Mouse (Mus musculus): ENCODE measurements around the gene Akap10.
"Not testable (repeated sequence)": the region's sequence is repeated elsewhere in the genome, so short reads cannot be mapped to it uniquely, and the experiment has no call there.

Akap10 gene

DNA sequence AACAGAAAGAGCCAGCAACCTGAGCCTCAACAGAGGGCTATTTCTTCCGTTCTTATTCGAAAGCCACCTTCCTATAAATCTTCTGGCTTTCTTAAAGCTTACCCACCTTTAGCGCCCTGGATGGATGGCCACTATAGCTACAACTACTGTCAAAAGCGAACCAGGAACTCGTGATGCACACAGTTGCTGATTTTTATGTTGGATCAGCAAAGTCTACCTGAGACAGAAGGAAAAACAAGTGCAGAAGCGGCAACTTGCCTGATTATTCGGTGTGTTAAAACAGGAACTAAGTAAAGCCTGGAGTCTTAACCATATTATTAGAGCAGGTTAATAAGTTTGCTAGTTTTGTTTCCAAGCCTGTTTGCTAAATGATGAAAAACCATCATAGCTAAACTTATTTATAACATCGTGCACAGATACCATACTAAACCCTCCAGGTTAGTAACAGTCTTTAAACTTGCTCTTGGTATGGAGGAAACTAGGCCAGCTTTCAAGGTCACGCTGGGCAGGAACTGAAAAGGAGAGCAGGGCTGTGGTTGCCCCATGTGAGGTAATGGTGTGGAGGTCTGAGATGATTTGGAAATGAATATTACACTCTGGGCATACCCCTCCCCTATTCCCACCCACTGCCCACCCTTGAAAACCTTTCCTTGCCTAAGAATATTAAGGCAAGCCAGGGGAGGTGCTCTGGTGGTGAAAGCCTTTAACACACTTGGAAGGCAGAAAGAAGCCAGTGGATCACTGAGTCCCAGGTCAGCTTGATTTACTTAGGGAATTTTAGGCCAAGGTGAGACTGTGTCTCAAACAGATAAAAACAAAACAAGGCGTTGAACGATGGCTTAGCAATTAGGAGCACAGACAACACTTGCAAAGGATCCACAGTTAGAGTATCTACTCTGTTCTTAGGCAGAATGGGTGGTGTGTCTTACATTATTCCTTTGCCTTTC, 861 bp upstream of the Akap10 start:
- DNase-seq: peak; percentile 29

- no peak for DNase-seq
Measured at GRCm38 (mm10) chr11:61929323-61930097, 542 bp downstream of the Akap10 start.

DNA sequence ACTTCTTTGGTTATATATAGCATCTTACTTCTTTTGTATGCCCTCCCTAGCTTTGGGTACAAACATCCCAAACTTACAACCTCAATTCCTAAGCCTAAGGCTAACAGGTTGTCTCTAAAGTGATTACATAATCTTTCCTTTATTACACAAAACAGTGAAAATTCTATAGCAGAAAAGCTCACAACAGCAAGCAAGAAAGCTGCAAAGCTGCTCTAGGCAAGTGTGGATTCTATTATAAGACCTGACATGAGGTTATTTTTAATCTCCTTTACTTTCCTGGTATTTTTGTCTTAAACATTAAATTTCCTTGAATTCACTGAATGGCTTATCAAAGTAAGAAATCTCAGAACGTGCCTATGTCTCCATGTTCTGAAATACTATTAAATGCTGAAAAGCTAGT, 6.7 kb downstream of the Akap10 start:
- no peak for DNase-seq

GRCm38 (mm10) chr11:61919702-61920101, 10.3 kb downstream of the Akap10 start:
- DNase-seq: no peak

- no peak for DNase-seq
Measured at GRCm38 (mm10) chr11:61908315-61908714, 21.7 kb downstream of the Akap10 start.

DNA sequence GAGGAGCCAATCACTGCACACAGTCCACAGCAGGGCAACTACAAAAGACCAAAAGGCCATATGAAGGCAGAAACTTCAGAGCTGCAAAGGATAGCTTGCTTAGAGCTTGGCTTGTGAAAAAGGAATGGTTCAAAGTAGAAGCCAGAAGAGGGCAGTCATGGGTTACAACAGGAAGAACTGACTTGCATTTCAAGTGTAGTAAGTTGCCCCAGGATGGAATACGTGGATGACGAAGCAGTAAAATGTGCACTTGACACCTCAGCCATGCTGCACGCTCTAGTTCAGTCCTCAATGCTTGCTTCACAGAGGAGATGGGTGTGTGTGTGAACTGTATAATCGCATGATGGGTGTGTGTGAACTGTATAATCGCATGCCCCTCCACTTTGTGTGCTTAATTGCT, 47.9 kb downstream of the Akap10 start:
- peak in 1 of 2 experiments; percentile 10 for DNase-seq

DNA sequence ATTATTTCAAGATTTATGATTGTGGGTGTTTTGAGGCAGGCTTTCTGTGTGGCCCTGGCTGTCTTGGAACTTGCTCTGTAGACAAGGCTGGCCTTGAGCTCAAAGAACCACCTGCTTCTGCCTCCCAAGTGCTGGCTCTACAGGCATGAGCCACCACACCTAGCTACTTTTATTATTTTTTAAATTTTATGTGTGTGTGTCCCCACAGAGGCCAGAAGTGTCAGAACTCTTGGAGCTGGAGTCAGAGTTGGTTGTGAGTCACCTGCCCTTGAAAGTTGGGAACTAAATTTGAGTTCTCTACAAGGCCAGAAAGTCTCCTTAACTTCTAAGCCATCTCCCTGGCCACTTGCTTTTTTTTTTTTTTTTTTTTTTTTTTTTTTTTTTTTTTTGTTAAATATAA, 50.1 kb downstream of the Akap10 start:
- no peak for DNase-seq

GRCm38 (mm10) chr11:61871881-61872280, 58.2 kb downstream of the Akap10 start:
- DNase-seq: no peak

DNA sequence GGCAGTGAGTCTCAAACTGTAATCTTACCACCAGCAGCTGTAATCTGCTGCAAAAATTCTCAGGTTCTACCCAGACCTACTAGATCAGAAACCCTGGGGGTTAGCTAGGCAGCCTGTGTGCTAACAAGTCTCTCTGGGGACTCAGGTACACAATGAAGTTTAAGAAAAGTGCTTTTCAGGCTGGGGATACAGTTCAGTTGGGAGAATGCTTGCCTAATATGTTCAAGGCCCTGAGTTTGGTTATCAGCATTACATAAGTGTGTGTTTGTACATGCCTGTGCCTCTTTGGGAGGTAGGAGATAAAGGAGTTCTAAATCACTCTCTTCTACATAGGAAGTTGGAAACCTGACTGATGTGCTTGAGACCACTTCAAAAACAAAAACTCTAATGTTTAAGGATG, 63.2 kb downstream of the Akap10 start:
- no peak for DNase-seq

DNA sequence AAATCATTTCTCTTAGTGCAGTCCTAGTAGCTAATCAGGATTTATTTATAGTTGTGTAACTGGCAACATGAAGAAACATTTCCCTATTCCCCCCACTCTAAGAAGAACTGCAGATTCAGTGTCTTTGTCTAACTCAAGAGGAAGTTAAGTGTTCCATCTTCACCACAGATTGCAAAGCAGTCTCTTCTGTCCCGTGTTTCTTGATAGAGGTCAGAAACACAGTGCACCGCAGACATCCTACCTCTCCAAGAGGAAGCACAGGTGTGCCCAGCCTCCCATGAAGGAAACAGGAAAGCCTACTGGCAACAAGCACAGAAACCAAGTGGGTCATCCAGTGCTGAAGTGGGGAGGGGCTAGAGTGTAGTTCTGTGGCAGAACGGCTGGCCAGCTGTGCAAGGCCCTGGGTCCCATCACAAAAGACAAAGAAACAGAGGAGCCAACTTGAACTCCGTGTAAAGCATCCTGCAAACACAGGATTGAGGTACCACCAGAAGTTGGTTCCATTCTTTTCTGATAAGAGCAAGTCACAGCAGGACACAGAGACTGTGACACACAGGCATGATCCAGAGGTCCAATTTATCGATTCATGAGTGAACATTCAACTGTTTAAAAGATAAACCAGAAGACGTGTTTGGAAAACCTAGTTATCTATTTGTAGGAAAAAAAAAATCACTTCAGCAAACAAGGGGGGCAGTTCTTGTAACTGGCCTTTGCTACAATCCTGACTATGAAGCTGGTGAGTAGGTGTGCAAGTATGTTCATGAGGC, 68.1 kb downstream of the Akap10 start:
- no peak for DNase-seq

- no peak for DNase-seq
Measured at GRCm38 (mm10) chr11:61859316-61859715, 70.7 kb downstream of the Akap10 start.

DNA sequence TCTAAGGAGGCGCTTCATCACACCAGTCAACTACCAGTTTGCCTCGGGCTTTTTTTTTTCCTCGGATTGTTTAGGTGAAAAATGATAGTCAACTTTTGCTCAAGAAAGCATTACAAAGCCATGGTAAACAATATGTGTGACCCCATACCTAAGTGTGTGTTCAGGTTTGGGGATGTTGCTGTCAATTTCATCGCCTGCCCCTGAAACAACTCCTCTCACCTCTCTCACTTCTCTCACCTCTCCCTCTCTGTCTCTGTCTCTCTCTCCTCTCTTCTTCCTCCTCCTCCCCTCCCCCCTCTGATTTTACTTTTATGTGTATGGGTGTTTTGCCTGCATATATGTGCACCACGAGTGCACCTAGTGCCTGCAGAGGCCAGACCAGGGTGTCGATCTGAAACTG, 74.5 kb downstream of the Akap10 start:
- peak in 1 of 2 experiments; percentile 9 for DNase-seq

GRCm38 (mm10) chr11:61854988-61855411, 75.1 kb downstream of the Akap10 start, which contains the start of gene Ulk2:
Ulk2 (minus strand) TSS chr11:61855073.
- DNase-seq: peak; percentile 92 to 96

- DNase-seq: peak; percentile 86 to 89
Measured at GRCm38 (mm10) chr11:61854211-61854987, 75.7 kb downstream of the Akap10 start.

DNA sequence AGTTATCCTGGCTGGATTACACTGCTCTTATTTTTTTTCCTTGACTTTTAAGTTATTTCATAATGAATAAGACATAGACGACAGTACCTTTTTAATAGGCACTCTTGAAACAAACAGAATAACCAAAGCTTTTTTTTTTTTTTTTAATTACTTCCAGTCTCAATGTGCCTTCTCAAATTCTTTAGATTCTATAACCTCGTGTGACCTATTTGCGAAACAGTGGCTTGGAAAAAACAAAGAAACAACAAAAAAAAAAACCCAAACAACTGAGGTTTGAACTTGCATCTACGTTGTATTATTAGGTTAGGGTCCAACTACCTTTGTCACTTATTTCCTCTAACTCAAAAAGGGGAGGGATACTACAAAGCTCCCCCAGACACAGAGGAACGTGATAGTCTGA, 76.4 kb downstream of the Akap10 start:
- no peak for DNase-seq

DNA sequence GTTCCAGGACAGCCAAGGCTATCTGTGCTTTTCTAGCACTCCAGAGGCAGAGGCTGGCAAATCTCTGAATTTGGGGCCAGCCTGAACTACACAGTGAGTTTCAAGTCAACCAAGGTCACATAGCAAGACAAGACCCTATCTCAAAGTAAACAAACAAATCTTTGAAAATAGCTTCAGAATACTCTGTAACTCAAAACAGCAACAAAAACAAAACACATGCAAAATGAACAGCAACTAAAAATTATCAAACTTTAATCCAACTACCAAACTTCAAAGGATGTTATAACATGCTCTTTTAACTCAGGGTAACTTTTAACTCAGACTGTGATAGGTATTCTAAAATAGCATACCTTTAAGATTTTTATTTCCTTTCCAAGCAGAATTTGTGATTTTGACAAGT, 77.1 kb downstream of the Akap10 start:
- DNase-seq: no peak

- peak; percentile 15 to 21 for DNase-seq
Measured at GRCm38 (mm10) chr11:61851195-61851594, 78.9 kb downstream of the Akap10 start.

GRCm38 (mm10) chr11:61840663-61841062, 89.4 kb downstream of the Akap10 start:
- DNase-seq: not testable (repeated sequence)

- DNase-seq: no peak
Measured at GRCm38 (mm10) chr11:61839940-61840339, 90.1 kb downstream of the Akap10 start.

DNA sequence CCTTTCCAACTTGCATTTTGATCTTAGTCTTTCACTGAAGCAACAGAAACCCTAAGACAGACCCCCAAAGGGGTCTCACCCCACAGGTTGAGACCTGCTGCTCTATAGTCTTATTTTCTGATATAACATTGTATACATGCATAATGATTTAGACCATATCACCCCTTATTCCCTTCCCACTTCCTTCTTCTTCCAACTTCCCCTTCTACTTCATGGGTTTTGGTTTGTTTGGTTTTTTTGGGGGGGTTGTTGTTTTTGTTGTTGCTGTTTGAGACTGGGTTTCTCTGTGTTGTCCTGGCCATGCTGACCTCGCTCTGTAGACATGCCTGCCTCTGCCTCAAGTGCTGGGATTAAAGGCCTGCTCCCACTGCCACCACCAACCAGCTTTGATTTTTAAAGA, 90.9 kb downstream of the Akap10 start:
- DNase-seq: no peak

Data from cerebellum, postnatal 14 days (tissue).